Mouse (Mus musculus) lung, adult 2 months (tissue): ENCODE results near the gene Hmgn3.

Source experiments
- CTCF ChIP-seq: fragments of 200-500 bp; IDR thresholded peaks from 2 replicates; pipeline ENCODE4 v1.5.1; 2011; ENCODE audit warnings: mild to moderate bottlenecking, low read length, control low read depth; ENCODE audit not compliant: insufficient read depth
- POLR2A ChIP-seq: fragments of 200-500 bp; IDR thresholded peaks from 2 replicates; pipeline ENCODE4 v1.6.1; 2011; ENCODE audit warnings: low read depth, mild to moderate bottlenecking, control low read depth, low read length, borderline replicate concordance; ENCODE audit errors: extremely low read depth

GRCm38 (mm10) chr9:83068246-83068645, 78.2 kb downstream of the Hmgn3 start:
- TF ChIP-seq CTCF (no peak), POLR2A (no peak)
